In the genomic region with DNA sequence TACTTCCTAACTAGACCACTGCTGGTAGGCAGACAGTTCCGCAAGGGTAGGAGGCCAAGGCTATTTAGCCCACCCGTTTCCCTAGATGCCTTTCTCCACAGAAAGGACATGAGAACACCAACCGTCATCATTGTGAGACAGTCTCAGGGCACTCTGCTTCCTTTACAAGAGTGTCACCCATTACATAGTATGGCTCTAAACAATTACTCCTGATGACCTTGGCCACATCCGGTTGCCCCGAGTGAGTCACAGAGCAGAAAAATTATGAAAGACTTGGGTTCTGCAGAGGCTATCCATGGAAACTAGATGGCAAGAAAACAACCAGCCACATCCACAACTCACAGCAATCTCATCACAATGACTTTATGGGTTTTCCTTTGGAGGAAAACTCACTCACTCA, we compare ENCODE assay signal across 18 mouse cellular contexts.
"Had no signal": no experiment of that assay in that cellular context is flagged by ENCODE, and none has a peak within 500 bp of the region (broad histone marks: within the 10 kb centered on the region; RNA-seq: fewer than 3 reads in every experiment).

No protein-coding gene starts in this region.

- H3K36me3 ChIP-seq: midbrain, embryonic 10.5 days; midbrain, embryonic 12.5 days; neural tube, embryonic 15.5 days had no signal

- H3K4me3 ChIP-seq: midbrain, embryonic 10.5 days; midbrain, embryonic 12.5 days; myocyte; neural tube, embryonic 13.5 days; neural tube, embryonic 15.5 days; stomach, embryonic 15.5 days had no signal

- DNase-seq: lung, adult 18-20 months; lung, embryonic 14.5 days; lung, postnatal 10 days; lung, postnatal 4 days; midbrain, embryonic 14.5 days; retina, postnatal 1 day; right cerebral cortex, adult 18-20 months; right cerebral cortex, postnatal 25 days; right cerebral cortex, postnatal 4 days; spleen, adult 18-20 months; thymus, adult 2 months; thymus, postnatal 25 days had no signal

- H3K27me3 ChIP-seq: midbrain, embryonic 12.5 days; neural tube, embryonic 13.5 days; neural tube, embryonic 15.5 days; stomach, embryonic 15.5 days had no signal
